Mouse (Mus musculus) embryonic facial prominence, embryonic 11.5 days (tissue): ENCODE data around the gene Nisch. TPM values are rescaled to one million over a fixed set of nuclear protein-coding genes. Genes with fewer than 3 reads are reported as not detected.

ENCODE experiments used
- ATAC-seq: fragments of 200-750 bp; cut with Nextera tagmentation; replicated peaks from 2 replicates; pipeline ENCODE4 v1.8.0; 2017; ENCODE audit warnings: low read depth; ENCODE audit not compliant: insufficient number of reproducible peaks, low FRiP score, low TSS enrichment
- DNase-seq: peaks from one replicate; pipeline ENCODE4 v3.0.0-alpha.2; 2015; ENCODE audit warnings: low spot score
- H3K27ac ChIP-seq: fragments of 300-500 bp; sonication (generic); replicated peaks from 2 replicates; pipeline ENCODE4 v1.5.1; 2014; ENCODE audit warnings: mild to moderate bottlenecking, low read depth, low read length, control low read depth
- H3K27me3 ChIP-seq: fragments of 300-500 bp; sonication (generic); 2 replicates; pipeline ENCODE4 v1.6.1; 2014; ENCODE audit warnings: mild to moderate bottlenecking, low read length, moderate library complexity, mixed read lengths; ENCODE audit not compliant: control insufficient read depth, insufficient read depth
- H3K36me3 ChIP-seq: fragments of 300-500 bp; sonication (generic); replicated peaks from 2 replicates; pipeline ENCODE4 v1.6.1; 2014; ENCODE audit warnings: low read depth, mild to moderate bottlenecking, low read length, moderate library complexity, mixed read lengths; ENCODE audit not compliant: control insufficient read depth, insufficient read depth
- H3K4me1 ChIP-seq: fragments of 300-500 bp; sonication (generic); 2 replicates; pipeline ENCODE4 v1.6.1; 2014; ENCODE audit warnings: low read length, mixed read lengths; ENCODE audit not compliant: control insufficient read depth, insufficient read depth
- H3K4me2 ChIP-seq: fragments of 300-500 bp; sonication (generic); 2 replicates; pipeline ENCODE4 v1.6.1; 2014; ENCODE audit warnings: low read depth, mild to moderate bottlenecking, control low read depth, low read length, moderate library complexity
- H3K4me3 ChIP-seq: fragments of 300-500 bp; sonication (generic); 2 replicates; pipeline ENCODE4 v1.5.1; 2014; ENCODE audit warnings: low read depth, low read length, control low read depth
- H3K9ac ChIP-seq: fragments of 300-500 bp; sonication (generic); replicated peaks from 2 replicates; pipeline ENCODE4 v1.6.1; 2014; ENCODE audit warnings: mild to moderate bottlenecking, control low read depth, low read length
- H3K9me3 ChIP-seq: fragments of 300-500 bp; sonication (generic); replicated peaks from 2 replicates; pipeline ENCODE4 v1.6.1; 2016; ENCODE audit warnings: mild to moderate bottlenecking, low read length, inconsistent platforms, mixed read lengths; ENCODE audit not compliant: control insufficient read depth
- WGBS: fragments of 180-500 bp; shearing (Covaris S2); extraction: QIAGEN DNeasy Blood & Tissue Kit; methylation state at CpG from one replicate; pipeline ENCODE4 v1.1.7; 2014; 5-methylcytosine and 5-hydroxymethylcytosine counted together
- polyA plus RNA-seq: library from polyadenylated mRNA; unstranded; fragments of >200 nt; fragmentation: Nextera tagmentation; extraction: Ambion mirVana; gene quantifications from 2 replicates; pipeline ENCODE4 v1.2.1, GENCODE M21; 2014

Gene Nisch
- polyA plus RNA-seq, 1 experiment from 2014 or later = 270 TPM

DNA sequence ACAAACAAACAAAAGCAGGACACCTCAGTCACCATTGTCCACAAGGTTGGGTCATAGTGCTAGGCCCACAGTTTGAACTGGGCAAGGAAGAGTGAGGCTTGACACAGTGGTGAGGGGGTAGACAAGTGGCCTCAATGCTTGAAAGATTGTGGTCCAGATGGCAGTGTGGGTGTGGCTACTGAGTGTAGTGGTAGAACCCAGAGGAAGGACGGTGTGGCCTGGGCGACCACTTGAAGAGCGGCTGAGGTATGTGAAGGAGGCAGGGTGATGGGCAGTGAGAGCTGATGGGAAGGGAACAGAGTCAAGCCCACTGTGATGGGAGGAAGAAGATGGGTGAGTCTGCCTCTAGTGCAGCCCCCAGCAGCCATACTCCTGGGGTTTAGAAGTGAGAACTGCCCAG lies 2.1 kb downstream of the Nisch start:
- Histone ChIP-seq H3K4me1 (no peaks in the 10 kb centered on the region), H3K27me3 (no peaks in the 10 kb centered on the region), H3K27ac (no peak overlapping the region), H3K36me3 (no peaks in the 10 kb centered on the region), H3K4me3 (no peak overlapping the region), H3K4me2 (no peak overlapping the region), H3K9me3 (no peaks in the 10 kb centered on the region), H3K9ac (no peak overlapping the region)
- 86% methylated on average over 3 of the region's 3 CpGs for WGBS
- no peak for DNase-seq
- no peak for ATAC-seq

DNA sequence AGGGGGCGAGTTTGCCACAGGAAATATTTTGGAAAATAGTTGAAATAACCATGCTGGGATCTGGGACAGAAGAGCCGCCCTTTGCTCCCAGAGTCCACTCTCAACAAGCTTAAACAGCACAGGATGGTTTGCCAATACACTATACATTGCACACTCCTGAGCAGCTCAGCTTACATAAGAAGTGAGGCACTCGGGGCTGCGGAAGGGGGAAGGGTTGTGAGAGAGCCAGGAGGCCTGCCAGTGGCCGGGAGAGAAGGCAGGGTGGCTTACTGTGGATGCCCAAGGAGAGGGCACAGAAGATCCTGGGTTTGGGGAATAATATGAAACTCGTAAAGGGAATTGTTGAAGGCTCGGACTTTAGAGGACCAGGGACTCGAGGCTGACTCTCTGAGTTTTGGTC lies 2.9 kb downstream of the Nisch start:
- no peak for DNase-seq
- H3K9me3 ChIP-seq = no peaks in the 10 kb centered on the region
- H3K9ac ChIP-seq = no peak overlapping the region
- no peaks in the 10 kb centered on the region for H3K36me3 ChIP-seq
- H3K4me3 ChIP-seq = no peak overlapping the region
- no peak for ATAC-seq
- no peaks in the 10 kb centered on the region for H3K4me1 ChIP-seq
- no peak overlapping the region for H3K27ac ChIP-seq
- 64% methylated on average over 8 of the region's 8 CpGs for WGBS
- no peak overlapping the region for H3K4me2 ChIP-seq
- H3K27me3 ChIP-seq = no peaks in the 10 kb centered on the region

DNA sequence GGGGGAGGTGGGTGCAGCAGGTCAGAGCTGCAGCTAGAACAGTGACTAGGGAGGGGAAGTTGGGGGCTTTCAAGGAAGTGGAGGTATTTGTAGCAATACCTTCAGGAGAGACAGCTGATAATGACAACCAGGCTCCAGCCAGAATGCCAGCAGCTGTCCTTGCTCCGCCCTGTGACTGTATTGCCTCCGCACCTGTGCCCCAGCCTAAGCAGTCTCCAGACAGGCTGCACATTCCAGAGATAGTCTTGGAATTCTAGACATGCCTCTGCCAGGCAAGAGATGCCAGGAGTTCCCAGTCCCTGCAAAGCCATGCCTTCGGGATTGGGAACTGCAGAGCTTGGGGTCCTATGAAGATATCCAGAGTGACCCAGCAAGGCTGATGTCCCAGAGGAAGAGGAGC lies 4.2 kb downstream of the Nisch start:
- 78% methylated on average over 3 of the region's 3 CpGs for WGBS
- Histone ChIP-seq H3K27ac (no peak overlapping the region), H3K4me3 (no peak overlapping the region), H3K9ac (no peak overlapping the region), H3K27me3 (no peaks in the 10 kb centered on the region), H3K9me3 (no peaks in the 10 kb centered on the region), H3K4me1 (no peaks in the 10 kb centered on the region), H3K36me3 (no peaks in the 10 kb centered on the region), H3K4me2 (no peak overlapping the region)
- no peak for ATAC-seq
- no peak for DNase-seq

DNA sequence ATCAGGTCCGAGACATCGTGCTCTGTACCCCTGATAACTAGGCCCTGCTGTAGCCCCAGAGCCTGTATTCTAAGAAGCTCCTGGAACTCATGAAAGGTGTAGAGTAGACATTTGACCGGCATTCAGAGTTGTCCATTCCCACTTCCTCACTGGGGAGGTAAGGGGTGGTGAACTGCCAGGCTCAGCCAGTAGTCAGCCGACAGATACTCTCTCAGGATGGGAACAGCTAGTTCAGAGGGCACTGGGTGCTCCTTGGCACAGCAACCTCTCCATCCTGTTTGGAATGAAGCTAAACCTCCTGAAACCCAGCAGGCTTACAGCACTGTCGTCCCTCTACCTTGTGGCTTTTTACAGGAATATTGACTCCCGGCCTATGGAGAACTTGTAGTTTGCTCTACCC lies 4.9 kb downstream of the Nisch start:
- Histone ChIP-seq H3K9me3 (no peaks in the 10 kb centered on the region), H3K27me3 (no peaks in the 10 kb centered on the region), H3K4me2 (no peak overlapping the region), H3K36me3 (no peaks in the 10 kb centered on the region), H3K27ac (no peak overlapping the region), H3K4me1 (no peaks in the 10 kb centered on the region), H3K4me3 (no peak overlapping the region), H3K9ac (no peak overlapping the region)
- DNase-seq (no peak), ATAC-seq (no peak)
- WGBS = 90% methylated on average over 6 of the region's 6 CpGs

DNA sequence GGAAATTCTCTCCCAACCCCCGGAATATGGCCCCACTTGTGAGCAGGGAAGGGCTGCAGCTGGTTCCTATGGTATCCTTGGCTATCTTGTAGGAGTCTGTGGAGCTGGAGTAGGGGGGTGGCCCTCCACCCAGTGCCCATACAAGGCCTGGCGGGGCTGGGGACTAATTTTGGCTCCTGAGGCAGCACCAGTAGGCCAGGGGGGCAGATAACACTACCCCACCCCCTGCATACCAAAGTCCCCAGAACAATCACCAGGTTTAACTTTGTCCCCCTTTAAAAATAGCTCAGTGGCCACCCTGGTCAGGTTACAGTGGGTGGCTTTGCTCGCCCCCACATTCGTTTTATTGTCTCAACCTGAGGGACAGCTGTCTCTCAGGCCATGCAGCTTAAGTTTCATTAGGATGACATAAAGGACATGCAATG lies 7.6 kb downstream of the Nisch start:
- H3K4me1 ChIP-seq = peaks cover 4% of the 10 kb centered on the region; the same call in 1 of the 2 replicates
- H3K9ac ChIP-seq = no peak overlapping the region
- no peak overlapping the region for H3K4me3 ChIP-seq
- DNase-seq (no peak), ATAC-seq (no peak)
- H3K9me3 ChIP-seq = no peaks in the 10 kb centered on the region
- 69% methylated on average over 4 of the region's 4 CpGs for WGBS
- H3K36me3 ChIP-seq = no peaks in the 10 kb centered on the region
- no peak overlapping the region for H3K4me2 ChIP-seq
- H3K27ac ChIP-seq = no peak overlapping the region
- no peaks in the 10 kb centered on the region for H3K27me3 ChIP-seq

DNA sequence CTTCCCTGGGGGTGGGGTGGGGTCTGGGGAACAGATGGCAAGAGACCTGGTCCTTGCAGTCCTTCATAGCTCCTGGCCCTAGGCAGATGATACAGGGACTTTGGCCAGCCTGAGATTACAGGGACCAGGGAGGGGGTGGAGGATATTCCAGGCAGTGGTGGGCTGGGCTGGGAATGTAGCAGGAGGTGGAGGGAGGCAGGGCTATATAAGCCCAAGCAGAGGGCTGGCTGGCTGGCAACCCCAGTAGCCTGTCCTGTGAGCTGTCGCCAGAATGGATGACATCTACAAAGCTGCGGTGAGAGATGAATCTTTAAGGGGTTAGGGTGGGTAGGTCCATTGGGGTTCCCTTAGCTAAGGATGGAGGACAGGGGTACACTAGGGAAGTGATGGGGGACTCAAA lies 8.7 kb downstream of the Nisch start, which contains the start of gene Tnnc1:
Tnnc1 (plus strand) TSS at position 229 of the 400 bp plus-strand sequence.
- 76% methylated on average over 2 of the region's 2 CpGs for WGBS
- H3K27ac ChIP-seq = no peak within 1 kb of the TSS
- DNase-seq (no peak), ATAC-seq (no peak)
- H3K9ac ChIP-seq = peak within 1 kb of the TSS; percentile 58
- H3K27me3 ChIP-seq = no peaks in the 10 kb centered on the region
- H3K36me3 ChIP-seq = peaks cover 4% of the 10 kb centered on the region
- no peak within 1 kb of the TSS; the same call in 1 of the 2 replicates for H3K4me2 ChIP-seq
- no peaks in the 10 kb centered on the region for H3K9me3 ChIP-seq
- H3K4me3 ChIP-seq = no peak within 1 kb of the TSS
- peaks cover 4% of the 10 kb centered on the region; the same call in 1 of the 2 replicates for H3K4me1 ChIP-seq

DNA sequence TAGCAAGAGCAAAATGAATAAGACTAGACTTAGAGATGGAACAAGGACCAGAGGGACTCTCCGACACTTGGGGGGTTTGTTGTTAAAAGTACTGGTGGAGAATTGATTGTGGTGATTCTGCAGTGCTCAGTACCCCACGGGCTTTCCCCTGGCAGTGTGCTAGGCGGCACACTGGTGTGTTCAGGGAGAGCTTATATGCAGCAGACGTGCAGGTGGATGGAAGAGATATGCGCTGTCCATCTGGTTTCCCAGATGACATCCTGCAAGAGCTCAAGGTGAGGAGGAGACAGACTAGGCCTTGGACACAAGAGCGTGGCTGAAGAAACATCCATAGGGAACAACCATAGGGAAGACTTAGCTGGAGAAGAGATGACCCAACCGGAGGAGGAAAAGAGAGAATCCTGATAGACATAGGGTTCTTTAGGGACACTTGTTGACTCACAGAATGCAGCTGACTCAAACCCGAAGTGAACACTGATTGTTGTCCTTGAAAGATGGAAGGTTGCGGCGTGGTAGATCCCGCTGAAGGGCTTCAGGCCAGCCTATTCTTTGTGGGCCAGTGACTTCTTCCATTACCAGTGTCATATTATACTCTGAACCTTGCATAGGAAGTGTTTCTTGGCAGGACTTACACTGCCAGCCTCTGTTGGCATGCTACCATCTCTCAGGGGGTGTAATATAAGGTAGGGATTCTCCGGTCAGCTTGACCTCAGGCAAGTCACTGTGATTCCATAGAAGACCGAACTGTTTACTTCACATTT lies 9.5 kb downstream of the Nisch start:
- Histone ChIP-seq H3K27me3 (no peaks in the 10 kb centered on the region), H3K9ac (peak overlapping the region; percentile 58), H3K9me3 (no peaks in the 10 kb centered on the region), H3K4me2 (peak overlapping the region; percentile 85), H3K4me3 (peak overlapping the region; percentile 74), H3K4me1 (peaks cover 4% of the 10 kb centered on the region; the same call in 1 of the 2 replicates), H3K36me3 (peaks cover 10% of the 10 kb centered on the region), H3K27ac (no peak overlapping the region)
- ATAC-seq = peak; percentile 24; the same call in 1 of the 2 replicates
- WGBS = 79% methylated on average over 13 of the region's 13 CpGs
- DNase-seq = no peak

DNA sequence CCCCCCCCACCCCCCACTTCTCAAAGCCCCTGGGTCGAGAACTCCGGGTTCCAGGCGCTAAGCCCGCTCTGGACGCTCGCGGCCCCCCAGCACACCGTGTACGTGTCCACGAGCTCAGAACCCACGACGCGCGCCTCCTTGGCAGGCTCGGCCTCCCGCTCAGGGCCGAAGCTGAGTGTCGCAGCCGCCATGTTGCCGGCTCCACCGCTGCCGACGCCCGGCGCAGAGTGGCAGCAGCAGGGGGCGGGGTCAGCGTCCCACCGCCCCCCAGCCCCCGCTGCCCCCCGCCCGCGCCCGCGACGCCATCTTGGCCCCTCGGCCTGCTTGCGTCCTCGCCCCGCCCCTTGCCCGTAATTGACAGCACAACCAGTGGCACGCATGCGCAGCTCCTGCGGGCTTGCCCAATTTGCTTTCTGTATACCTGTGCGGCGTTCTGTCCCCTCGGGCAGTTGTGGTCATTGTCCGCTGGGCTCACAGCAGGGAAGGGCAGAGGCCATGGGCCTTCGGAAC lies 10.2 kb downstream of the Nisch start:
- H3K9ac ChIP-seq = peak overlapping the region; percentile 93
- peak overlapping the region; percentile 74 for H3K4me3 ChIP-seq
- H3K27me3 ChIP-seq = no peaks in the 10 kb centered on the region
- H3K27ac ChIP-seq = peak overlapping the region; percentile 63
- ATAC-seq (peak; percentile 60), DNase-seq (peak; percentile 96)
- peak overlapping the region; percentile 87 for H3K4me2 ChIP-seq
- under 1% methylated on average over 48 of the region's 48 CpGs for WGBS
- H3K9me3 ChIP-seq = no peaks in the 10 kb centered on the region
- H3K4me1 ChIP-seq = peaks cover 4% of the 10 kb centered on the region; the same call in 1 of the 2 replicates
- peaks cover 15% of the 10 kb centered on the region for H3K36me3 ChIP-seq
